Mouse (Mus musculus) kidney, adult 2 months (tissue): ENCODE measurements around the gene Tenm4. TPM values are rescaled to one million over a fixed set of nuclear protein-coding genes. Genes with fewer than 3 reads are reported as not detected.

ENCODE experiments used
- DNase-seq: peaks from one replicate; pipeline ENCODE4 v3.0.0; 2021
- H3K27ac ChIP-seq: fragments of 200-500 bp; 2 replicates; pipeline ENCODE4 v1.5.1; 2012; ENCODE audit warnings: low read depth, low read length, control low read depth, inconsistent platforms; ENCODE audit not compliant: insufficient read depth
- H3K27me3 ChIP-seq: fragments of 200-500 bp; replicated peaks from 2 replicates; pipeline ENCODE4 v1.6.1; 2012; ENCODE audit warnings: mild to moderate bottlenecking, moderate library complexity, low read length, inconsistent platforms; ENCODE audit not compliant: control insufficient read depth, insufficient read depth
- H3K36me3 ChIP-seq: fragments of 200-500 bp; 2 replicates; pipeline ENCODE4 v1.6.1; 2012; ENCODE audit warnings: mild to moderate bottlenecking, moderate library complexity, low read length, inconsistent platforms; ENCODE audit not compliant: control insufficient read depth, insufficient read depth
- H3K4me1 ChIP-seq: fragments of 200-500 bp; 2 replicates; pipeline ENCODE4 v1.6.1; 2011; ENCODE audit warnings: low read length; ENCODE audit not compliant: control insufficient read depth, insufficient read depth
- H3K4me3 ChIP-seq: fragments of 200-500 bp; 2 replicates; pipeline ENCODE4 v1.5.1; 2011; ENCODE audit warnings: mild to moderate bottlenecking, low read depth, low read length, control low read depth; ENCODE audit not compliant: insufficient read depth
- CTCF ChIP-seq: fragments of 200-500 bp; conservative IDR thresholded peaks from 2 replicates; pipeline ENCODE4 v1.5.1; 2011; ENCODE audit warnings: low read depth, mild to moderate bottlenecking, control low read depth, low read length, moderate library complexity, mixed read lengths; ENCODE audit not compliant: insufficient read depth, insufficient read length
- POLR2A ChIP-seq: fragments of 200-500 bp; IDR thresholded peaks from one replicate; pipeline ENCODE4 v1.6.1; 2011; ENCODE audit warnings: low read depth, low read length, control low read depth
- WGBS: fragments of 180-500 bp; shearing (Covaris S2); methylation state at CpG from one replicate; pipeline ENCODE4 v1.1.7; 2018; 5-methylcytosine and 5-hydroxymethylcytosine counted together
- polyA plus RNA-seq: library from polyadenylated mRNA; depleted of rRNA; stranded (reverse); fragments of >200 nt; gene quantifications from 2 replicates; pipeline ENCODE4 v1.2.3, GENCODE M21; 2012

The Tenm4 gene
- polyA plus RNA-seq, 1 experiment = 3.3 TPM

DNA sequence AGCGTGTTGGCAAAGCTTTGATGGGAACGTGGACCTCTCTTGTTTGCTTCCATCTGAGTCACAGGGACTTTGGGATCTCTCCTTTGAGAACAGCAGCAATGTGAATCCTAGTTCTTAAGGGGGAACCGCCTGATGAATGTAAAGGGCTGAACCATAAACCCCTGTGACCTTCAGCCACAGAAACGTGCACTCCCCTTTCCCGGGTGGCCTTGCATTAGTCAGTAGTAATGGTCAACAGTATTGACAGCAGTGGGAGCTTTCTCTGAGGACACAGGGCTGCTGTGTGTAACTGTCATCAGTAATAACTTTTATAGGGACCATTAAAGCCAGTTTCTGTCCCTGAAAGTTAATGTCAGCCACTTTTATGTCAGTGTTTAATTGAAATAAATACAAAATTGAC is 385.7 kb downstream of the Tenm4 start:
- H3K4me1 ChIP-seq = no peaks in the 10 kb centered on the region
- no peak for DNase-seq
- no peaks in the 10 kb centered on the region for H3K36me3 ChIP-seq
- no peak overlapping the region for H3K27ac ChIP-seq
- 64% methylated on average over 5 of the region's 5 CpGs for WGBS
- no peak for TF ChIP-seq POLR2A
- no peak for TF ChIP-seq CTCF
- H3K4me3 ChIP-seq = no peak overlapping the region
- no peaks in the 10 kb centered on the region for H3K27me3 ChIP-seq

DNA sequence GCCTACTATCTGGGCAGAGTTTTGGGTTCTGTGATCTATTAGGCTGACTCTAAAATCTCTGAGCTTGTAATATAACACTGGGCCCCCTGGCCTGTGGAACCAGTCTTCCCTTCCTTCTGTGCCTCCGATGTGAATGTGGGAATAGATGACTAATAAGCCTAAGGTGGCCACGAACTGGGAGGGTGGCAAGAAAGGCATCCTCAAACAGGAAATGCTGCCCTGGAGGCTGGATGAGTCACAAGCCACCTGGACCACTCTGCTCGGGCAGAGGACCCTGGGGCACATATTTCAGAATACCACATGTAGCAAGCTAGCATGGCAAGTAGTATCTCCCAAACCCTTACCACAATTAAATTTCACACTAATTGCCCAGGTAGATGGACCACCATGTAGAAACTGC is 391.8 kb downstream of the Tenm4 start:
- Histone ChIP-seq H3K36me3 (no peaks in the 10 kb centered on the region), H3K4me1 (no peaks in the 10 kb centered on the region; the same call in 1 of the 2 replicates), H3K4me3 (no peak overlapping the region), H3K27ac (no peak overlapping the region), H3K27me3 (no peaks in the 10 kb centered on the region; the same call in 1 of the 2 replicates)
- no peak for DNase-seq
- no peak for TF ChIP-seq CTCF
- no peak for TF ChIP-seq POLR2A
- WGBS = 58% methylated on average over 3 of the region's 3 CpGs

DNA sequence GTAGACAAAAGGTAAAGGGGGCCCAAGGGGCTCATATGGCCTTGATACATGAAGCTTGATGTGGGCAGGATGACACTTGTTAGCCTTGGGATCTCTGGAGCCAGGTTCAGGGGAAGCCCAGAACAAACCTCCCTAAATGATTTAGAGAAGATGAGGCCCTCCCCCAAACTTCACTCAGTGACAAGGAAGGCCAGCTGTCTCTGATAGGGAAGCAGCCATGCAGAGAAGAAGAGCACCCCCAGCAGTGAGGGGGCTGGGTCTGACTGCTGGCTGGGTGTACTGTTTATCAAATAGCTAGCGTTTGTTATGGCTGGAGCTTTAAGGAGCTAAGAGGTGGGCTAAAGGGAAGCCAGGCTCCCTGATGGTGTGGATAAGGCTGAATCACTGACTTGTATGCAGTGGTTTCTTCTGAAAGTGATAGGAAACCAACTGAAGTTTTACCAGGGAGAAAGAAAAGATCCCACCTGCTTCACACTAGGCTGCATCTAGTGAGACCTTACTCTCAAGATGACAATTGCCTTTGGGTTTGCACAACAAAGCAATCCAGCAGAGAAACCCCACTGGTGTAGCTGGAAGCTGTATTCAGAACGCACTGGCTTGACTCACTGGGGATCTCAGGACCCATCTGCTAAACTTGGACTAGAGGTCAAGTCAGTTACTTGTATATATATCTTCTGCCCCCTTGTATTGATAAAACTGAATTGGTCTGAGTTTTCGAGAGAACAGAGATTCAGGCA is 392.5 kb downstream of the Tenm4 start:
- no peak overlapping the region for H3K4me3 ChIP-seq
- no peak overlapping the region for H3K27ac ChIP-seq
- no peaks in the 10 kb centered on the region; the same call in 1 of the 2 replicates for H3K4me1 ChIP-seq
- H3K27me3 ChIP-seq = no peaks in the 10 kb centered on the region; the same call in 1 of the 2 replicates
- no peaks in the 10 kb centered on the region for H3K36me3 ChIP-seq
- no peak for TF ChIP-seq POLR2A
- no peak for TF ChIP-seq CTCF
- no peak for DNase-seq
- WGBS = 77% methylated on average over 3 of the region's 3 CpGs

DNA sequence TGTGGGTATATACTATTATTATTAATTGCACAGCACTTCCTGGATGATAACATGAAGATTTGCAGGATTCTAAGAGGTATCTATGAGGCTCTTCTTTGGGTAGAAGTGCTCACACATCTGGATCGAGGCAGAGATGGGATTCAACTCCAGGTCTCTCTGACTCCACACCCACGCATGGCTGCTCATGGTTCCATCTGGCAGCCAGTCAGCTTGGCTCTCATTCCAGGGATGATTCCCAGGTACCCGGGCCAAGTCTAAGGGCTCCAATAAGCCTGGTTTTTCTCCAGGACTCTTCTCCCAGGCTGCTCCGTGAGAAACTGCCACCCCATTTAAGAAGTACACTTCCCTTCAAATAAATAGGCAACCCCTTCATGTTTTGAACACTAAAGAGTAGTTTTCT is 394.8 kb downstream of the Tenm4 start:
- Histone ChIP-seq H3K36me3 (no peaks in the 10 kb centered on the region), H3K27ac (no peak overlapping the region), H3K27me3 (no peaks in the 10 kb centered on the region; the same call in 1 of the 2 replicates), H3K4me3 (no peak overlapping the region), H3K4me1 (peaks cover 3% of the 10 kb centered on the region)
- TF ChIP-seq POLR2A (no peak), CTCF (no peak)
- 20% methylated on average over 4 of the region's 4 CpGs for WGBS
- peak; percentile 91 for DNase-seq

DNA sequence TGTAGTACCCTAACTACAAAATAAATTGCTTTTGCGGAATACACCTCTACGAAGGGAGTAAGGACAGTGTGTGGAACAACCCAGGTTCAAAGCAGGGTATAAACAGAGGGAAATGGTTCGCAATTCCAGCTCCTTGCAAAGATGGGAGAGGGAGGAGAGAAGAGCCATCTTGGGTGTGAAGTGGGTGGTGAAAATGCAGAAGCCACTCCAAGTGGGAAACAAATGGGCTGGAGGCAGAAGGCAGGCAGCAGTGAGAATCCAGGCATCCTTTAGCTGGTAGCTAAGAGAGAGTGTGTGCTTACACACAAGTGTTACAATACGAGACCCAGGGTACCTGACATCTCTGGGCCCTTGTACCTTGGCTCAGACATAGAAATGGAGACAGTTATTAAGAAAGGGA is 395.2 kb downstream of the Tenm4 start:
- Histone ChIP-seq H3K27me3 (no peaks in the 10 kb centered on the region; the same call in 1 of the 2 replicates), H3K27ac (no peak overlapping the region), H3K4me3 (no peak overlapping the region), H3K36me3 (no peaks in the 10 kb centered on the region), H3K4me1 (peaks cover 7% of the 10 kb centered on the region)
- DNase-seq = no peak
- 78% methylated on average over 4 of the region's 4 CpGs for WGBS
- TF ChIP-seq POLR2A = no peak
- no peak for TF ChIP-seq CTCF

DNA sequence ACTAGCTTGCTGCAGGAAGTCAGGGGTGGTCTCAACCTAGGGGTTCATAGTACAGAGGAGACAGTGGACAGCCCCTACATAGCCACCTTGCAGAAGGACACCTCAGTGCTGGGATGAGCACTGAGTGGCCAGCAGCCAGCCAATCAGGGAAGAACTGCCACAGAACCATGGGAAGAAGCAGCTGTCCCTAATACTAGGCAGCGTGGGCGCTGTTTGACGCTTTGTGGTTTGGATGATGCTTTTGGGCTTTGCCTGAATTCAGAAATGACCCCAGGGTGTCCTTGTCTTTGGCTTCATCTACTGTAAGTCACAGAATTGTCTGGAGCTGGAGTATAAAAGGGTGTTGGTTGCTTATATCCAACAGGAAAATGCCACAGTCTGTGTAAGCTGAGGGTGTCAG is 397.0 kb downstream of the Tenm4 start:
- DNase-seq = no peak
- no peak overlapping the region for H3K27ac ChIP-seq
- WGBS = 90% methylated on average over 3 of the region's 3 CpGs
- H3K4me1 ChIP-seq = peaks cover 8% of the 10 kb centered on the region
- no peaks in the 10 kb centered on the region for H3K36me3 ChIP-seq
- H3K4me3 ChIP-seq = no peak overlapping the region
- TF ChIP-seq CTCF (no peak), POLR2A (no peak)
- no peaks in the 10 kb centered on the region; the same call in 1 of the 2 replicates for H3K27me3 ChIP-seq

DNA sequence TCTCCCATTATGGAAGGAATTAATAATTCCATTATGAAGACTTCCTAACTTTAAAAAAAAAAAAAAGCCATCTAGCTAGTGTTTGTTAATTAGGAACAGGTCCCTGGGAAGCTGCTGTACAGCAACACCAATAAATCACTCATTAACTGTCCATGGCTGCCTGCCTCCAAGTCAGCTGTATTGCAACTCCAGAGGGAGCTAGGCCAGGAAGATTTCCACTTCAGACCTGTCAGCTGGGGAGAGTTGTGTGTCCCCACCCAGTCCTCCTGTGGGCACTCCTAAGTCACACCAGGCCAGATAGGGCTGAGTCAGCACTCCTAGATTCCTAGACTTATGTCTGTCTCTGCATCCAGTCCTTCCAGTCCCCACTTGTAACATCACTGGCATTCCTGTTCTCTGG is 399.9 kb downstream of the Tenm4 start:
- peak; percentile 91 for DNase-seq
- Histone ChIP-seq H3K36me3 (no peaks in the 10 kb centered on the region), H3K27me3 (no peaks in the 10 kb centered on the region), H3K4me3 (no peak overlapping the region), H3K4me1 (peaks cover 14% of the 10 kb centered on the region), H3K27ac (no peak overlapping the region)
- TF ChIP-seq CTCF (no peak; the same call in 1 of the 2 replicates), POLR2A (no peak)
